Mouse (Mus musculus) ovary, postnatal 10 days (tissue): ENCODE data around the gene Epn1.
A peak's percentile ranks its signal among the peaks of the same experiment; 100 is the strongest.

Source experiments
- DNase-seq: peaks from one replicate; pipeline ENCODE4 v3.0.0; 2022; ENCODE audit warnings: low spot score

Gene Epn1

DNA sequence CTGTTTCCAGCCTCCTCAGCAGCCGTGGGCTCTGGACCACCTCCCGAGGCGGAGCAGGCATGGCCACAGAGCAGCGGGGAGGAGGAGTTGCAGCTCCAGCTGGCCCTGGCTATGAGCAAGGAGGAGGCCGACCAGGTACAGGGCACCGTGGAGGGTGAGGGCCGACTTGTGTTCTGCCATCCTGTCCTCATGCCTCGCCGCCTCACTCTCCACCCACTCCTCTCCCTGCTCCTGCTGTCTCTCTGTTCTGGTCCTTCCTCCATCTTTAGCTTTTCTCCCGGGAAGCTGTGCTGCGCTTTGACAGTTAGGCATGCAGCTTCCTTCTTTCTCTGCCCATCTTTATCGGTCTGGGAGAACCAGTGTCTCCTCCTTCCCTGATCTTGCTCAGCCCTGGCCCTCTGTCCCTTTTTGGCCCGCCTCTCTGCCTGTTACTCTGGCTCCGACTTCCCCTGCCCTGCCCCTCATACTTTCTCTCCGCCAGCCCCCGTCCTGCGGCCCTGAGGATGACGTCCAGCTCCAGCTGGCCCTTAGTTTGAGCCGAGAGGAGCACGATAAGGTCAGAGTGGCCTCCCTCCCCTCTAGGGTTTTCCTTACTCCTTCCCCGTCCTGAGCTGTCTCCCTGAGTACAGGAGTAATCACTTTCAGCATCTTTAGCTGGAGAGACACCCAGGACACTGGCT, 12.9 kb downstream of the Epn1 start:
- DNase-seq = no peak

DNA sequence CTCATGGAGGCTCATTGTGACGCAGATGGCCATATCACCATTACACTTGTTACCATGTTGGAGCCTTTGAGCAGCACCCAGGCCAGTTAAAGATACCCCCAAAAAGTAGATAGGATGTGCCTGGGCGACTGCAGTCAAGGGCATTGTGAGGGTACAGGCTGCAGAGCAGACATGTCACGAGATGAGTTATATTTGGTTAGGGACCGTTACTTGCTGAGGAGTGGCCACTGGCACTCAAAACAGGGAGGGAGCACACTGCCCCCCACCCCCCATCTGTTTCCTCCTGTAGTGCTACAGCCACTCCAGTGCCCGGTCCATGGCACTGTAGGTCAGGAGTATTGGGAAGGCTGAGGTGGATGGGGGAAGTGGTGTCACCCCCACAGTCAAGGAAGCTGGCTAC, 18.7 kb downstream of the Epn1 start:
- DNase-seq = no peak

DNA sequence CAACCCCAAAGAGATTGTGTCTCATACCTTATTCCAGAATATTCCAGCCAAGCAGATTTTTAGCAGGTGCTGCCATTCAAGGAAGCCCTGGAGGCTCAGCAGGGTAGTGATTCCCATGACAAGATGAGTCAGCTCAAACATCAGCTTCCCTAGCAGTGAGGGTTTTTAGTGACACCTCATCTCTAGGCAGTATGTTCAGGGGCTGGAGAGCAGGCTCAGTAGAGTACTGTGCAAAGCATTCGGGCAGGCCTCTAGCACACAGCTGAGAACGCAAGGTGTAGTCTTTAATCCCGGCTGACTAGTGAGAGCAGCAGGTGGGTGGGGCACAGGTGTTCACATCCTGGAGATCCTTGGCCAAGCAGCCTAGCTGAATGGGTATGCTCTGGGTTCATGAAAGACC, 19.8 kb downstream of the Epn1 start:
- no peak for DNase-seq

DNA sequence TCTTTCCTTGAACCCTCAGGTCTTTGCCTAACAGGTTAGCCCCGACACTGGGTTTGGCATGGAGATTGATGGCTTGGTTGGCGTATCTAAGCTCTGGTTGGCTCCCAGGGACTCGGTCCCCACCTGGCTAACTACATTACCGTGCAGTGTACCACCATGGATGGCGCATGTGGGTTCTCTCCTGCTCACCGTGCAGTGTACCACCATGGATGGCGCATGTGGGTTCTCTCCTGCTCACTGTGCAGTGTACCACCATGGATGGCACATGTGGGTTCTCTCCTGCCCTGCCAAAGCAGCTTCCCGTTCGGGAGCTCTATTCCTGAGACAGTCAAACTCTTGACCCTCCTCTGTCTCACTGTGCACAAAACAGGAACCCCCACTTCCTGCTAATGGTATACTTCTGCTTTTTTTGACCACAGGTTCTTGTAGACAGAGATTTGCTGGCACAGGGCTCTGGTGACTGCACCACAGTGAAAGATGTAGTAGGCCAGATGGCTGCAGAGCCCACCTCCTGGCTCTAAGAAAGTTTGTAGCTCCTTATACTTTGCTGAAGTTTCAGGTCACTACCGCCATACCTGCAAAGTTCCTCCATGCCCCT, 21.1 kb downstream of the Epn1 start:
- no peak for DNase-seq

DNA sequence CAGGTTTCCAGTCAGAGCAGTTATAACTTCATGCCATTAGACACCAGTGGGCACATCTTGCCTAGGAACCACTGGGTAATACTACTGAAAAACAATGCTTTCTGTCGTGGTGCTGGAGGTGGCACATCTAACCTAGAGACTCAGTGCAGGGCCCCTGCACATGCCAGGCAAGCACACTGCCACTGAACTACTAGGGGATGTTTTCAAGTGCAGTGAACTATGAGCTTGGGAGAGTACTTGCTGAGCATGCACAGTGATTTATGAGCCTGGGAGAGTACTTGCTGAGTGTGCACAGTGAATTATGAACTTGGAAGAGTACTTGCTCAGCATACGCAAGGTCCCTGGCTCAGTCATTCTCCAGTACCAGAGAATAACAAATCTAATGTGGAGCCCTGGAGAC, 22.5 kb downstream of the Epn1 start:
- no peak for DNase-seq

DNA sequence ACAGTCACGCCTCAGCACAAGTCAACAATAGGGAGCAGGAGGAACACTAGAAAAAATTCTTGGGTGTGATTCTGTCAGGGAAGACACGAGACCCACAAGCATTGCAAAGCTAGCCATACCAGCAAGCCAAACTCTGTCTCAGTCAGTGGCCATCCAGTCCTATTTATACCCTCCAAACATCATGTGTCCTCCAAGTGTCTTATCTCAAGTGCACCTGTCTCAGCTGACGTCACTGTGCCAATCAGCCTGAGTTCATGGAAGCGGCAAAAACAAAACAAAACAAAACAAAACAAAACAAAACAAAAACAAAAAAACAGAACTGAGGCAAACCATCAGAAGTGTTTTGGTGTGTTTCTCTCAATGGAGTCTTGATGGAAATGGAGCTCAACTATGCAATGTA, 28.2 kb downstream of the Epn1 start:
- no peak for DNase-seq

DNA sequence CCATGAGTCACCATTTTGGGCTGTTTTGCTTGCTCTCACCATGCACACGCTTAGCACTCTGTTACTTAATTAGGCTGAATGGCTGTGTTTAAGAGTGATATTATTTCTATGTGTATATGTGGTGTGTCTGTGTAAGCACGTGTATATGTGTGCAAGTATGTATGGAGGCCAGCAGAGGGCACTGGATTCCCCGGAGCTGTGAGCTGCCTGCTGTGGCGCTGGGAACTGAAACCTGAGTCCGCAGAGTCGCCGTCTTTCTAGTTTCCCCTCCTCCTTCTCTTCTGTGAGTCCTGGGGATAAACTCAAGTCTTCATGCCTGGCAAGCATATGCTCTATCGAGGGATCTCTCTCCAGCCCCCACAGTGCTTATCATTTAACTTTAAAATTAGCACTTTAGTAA, 29.3 kb downstream of the Epn1 start:
- DNase-seq = no peak

DNA sequence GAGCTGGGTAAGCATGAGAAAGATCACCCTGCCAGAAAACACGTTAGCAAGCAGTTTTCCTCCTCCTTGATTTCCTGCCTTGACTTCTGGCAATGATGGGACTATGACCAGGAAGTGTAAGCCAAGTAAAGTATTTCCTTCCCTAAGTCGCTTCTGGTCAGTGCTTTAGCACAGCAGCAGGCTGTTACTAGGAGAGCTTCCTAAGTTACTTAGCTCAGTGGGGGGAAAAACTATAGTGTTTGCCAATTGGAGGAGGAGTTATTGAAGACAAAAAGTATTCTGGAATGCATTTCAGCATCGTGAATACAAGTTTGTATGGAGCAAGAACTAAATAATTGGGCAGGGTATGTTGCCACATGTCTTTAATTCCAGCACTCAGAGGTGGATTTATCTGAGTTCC, 32.7 kb downstream of the Epn1 start:
- DNase-seq = no peak

DNA sequence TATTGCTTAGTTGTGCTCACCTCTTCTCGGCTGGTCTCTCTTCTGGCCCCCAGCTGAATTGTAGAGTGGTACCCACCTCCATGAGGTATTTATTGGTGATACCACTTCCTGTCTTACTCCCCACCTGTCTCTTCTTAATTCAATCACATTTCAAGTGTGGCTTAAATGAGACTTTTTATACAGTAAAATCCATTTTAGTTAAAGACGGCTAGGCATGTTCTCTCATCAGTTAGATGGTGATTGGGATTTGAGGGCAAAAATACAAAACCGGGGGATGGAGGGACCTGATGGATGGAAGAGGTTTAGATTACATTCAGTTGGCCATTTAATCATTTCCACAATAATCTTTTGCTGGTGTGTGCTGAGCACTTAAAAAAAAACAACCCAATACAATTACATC, 36.8 kb downstream of the Epn1 start, which contains the start of gene Rfpl4:
Gene Rfpl4, minus strand, starts transcription at position 101 of the 400 bp plus-strand sequence.
- DNase-seq = no peak

DNA sequence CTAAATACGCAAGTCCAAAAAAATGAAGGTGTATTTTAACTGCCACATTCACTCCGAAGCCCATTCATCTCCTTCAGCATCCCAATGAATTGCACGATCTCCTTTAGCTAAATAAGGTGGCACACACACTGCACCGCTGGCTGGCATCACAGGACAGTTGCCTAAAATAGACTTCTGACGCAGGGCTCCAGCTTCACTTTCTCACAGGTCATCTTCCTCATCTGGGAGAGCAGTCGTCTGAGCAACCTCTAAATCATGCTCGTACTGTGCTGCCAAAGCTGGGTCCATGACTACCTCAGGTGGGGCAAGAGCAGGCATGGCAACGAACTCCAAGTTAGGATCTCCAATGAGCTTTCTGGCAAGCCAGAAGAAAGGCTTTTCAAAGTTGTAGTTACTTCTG, 45.0 kb downstream of the Epn1 start:
- DNase-seq = no peak

DNA sequence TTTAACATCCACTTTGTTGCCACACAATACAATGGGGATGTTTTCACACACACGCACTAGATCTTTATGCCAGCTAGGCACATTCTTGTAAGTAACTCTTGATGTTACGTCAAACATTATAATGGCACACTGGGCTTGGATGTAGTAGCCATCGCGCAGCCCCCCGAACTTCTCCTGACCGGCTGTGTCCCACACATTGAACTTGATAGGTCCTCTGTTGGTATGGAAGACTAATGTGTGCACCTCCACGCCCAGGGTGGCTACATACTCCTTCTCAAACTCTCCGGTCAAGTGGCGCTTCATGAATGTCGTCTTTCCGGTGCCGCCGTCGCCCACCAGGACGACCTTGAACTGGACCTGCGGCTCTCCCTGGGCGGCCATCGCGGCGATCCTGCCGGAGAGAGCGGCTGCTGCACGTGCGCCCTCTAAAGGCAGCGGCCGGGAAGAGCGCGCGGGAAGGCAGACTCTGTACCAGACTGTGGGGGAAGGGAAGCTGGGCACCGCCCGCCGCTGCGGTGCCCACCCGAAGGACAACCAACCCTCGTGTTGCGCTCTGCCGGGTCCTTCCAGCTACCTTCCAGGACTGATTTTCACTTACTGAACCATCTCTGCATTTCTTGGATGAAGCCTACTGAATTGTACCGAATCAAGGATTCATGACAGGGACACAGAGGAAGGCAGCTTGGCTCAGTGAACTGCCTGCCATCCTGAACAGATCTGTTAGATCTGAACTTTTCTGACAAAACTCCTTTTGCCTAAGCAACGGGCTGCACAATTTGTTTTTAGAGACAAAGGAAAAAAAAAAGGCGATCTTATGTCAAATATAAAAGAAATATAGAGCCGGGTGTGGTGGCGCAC, 45.7 kb downstream of the Epn1 start, which contains the start of gene Rasl2-9:
Gene Rasl2-9, minus strand, starts transcription at position 402 of the 858 bp plus-strand sequence.
- peak; percentile 41 for DNase-seq
